Mouse (Mus musculus): ENCODE data around the gene Dusp27.

DNA sequence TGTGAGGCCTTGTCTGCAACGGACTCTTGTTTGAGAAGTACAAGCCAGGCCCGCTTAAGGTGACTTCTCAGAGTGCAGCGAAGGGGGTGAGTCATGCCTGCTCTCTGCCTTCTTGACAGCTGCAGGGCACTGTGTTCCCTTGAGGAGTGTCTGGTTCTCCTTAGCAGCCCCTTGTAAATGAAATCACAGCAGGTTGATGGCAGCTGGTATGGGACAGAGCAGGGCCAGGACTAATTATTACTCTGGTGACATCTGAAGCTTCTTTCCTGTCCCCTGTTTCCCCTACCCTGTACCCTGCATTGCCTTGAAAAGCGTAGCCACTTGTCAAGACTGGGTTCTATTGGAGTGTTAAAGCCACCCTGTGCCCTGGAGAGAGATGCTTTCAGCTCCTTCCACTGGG lies 38.0 kb downstream of the Dusp27 start:
- TF ChIP-seq GATA1 (IDR thresholded peaks at IDR 0.05; ENCODE audit: low read length) = no peak
- no peak for TF ChIP-seq TAL1 (IDR thresholded peaks at IDR 0.05; ENCODE audit: low read length)
